ENCODE assay signal across 12 mouse cellular contexts in genomic region chr14:21653813-21654212, GRCm38 (mm10).
A peak's percentile ranks its signal among the peaks of the same experiment; 100 is the strongest.
DNase-seq lines count a peak whose midpoint lies in the region; TF ChIP-seq lines count a peak whose summit lies in the region.
"Had no signal": no experiment of that assay in that cellular context is flagged by ENCODE, and none has a peak within 500 bp of the region (broad histone marks: within the 10 kb centered on the region; RNA-seq: fewer than 3 reads in every experiment).

No protein-coding gene starts in this region.

- 33% methylated on average over 2 of the region's 2 CpGs for WGBS in lung, adult 2 months

- no peak for TF ChIP-seq POLR2A in lung, adult 2 months (IDR thresholded peaks at IDR 0.05; ENCODE audit: borderline replicate concordance, extremely low read depth, low read depth, low read length)

- H3K4me1 ChIP-seq in lung, adult 2 months (ENCODE audit: control insufficient read depth, insufficient read depth, low read length): no peaks in the 10 kb centered on the region

- peak; percentile 62 for DNase-seq in CD4-positive, CD25-positive, alpha-beta regulatory T cell, adult 2 months (ENCODE audit: low read depth, low spot score)
- peak; percentile 67 for DNase-seq in T-cell, adult 2 months (ENCODE audit: low spot score)
- peak; percentile 22 for DNase-seq in lung, adult 2 months
- peak; percentile 79 for DNase-seq in naive thymus-derived CD4-positive, alpha-beta T cell, adult 2 months (ENCODE audit: low read depth)
- DNase-seq in right cerebral cortex, adult 2 months (ENCODE audit: low spot score in 2 of 2): no peak
- DNase-seq in urinary bladder, postnatal 25 days (ENCODE audit: low spot score): no peak
- no peak for DNase-seq in yolk sac, embryonic 10.5 days (ENCODE audit: low spot score)
- DNase-seq: adrenal gland, postnatal 14 days; cerebellum, postnatal 14 days; heart, adult 2 months had no signal

- no peak for TF ChIP-seq CTCF in lung, adult 2 months (IDR thresholded peaks at IDR 0.05; ENCODE audit: insufficient read depth, low read length)

- H3K4me3 ChIP-seq in lung, adult 2 months (replicated peaks; ENCODE audit: extremely low read depth, low read depth, low read length): no peak overlapping the region
- H3K4me3 ChIP-seq: embryonic facial prominence, embryonic 12.5 days; heart, adult 2 months; kidney, embryonic 15.5 days had no signal

Comparison
In these comparisons a context has a peak if more than half of its experiments do, and no peak if none do; other contexts are left out.
1. DNase-seq: peak in CD4-positive, CD25-positive, alpha-beta regulatory T cell, adult 2 months (single experiment), T-cell, adult 2 months (single experiment), lung, adult 2 months (single experiment) and naive thymus-derived CD4-positive, alpha-beta T cell, adult 2 months (single experiment); none in right cerebral cortex, adult 2 months (0 of 2), urinary bladder, postnatal 25 days (single experiment) and yolk sac, embryonic 10.5 days (single experiment).